Mouse (Mus musculus) right cerebral cortex, postnatal 36 days (tissue): ENCODE measurements around the gene Chek2.

Experiments used
- DNase-seq, 2 experiments: peaks; one replicate each; pipeline ENCODE4 v3.0.0; 2022; ENCODE audit warnings: low spot score in 2 of 2, mixed read lengths in 1 of 2

Chek2 gene

GRCm38 (mm10) chr5:110898785-110899184, 59.0 kb downstream of the Chek2 start:
- DNase-seq: no peak

DNA sequence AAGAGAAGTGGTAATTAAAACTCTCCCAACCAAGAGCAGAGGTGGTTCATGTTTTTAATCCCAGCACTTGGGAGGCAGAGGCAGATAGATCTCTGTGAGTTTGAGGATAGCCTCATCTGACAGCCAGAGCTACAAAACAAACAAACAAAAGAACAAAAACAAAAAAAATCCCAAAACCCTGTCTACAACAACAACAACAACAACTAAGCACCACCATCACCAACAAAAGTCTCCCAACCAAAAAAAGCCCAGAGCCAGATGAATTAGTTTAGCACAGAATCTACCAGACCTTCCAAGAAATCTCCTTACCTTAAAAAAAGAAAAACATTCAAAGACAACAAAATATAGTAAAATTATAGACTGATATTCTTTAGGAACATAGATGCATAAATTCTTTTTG, 60.6 kb downstream of the Chek2 start:
- no peak for DNase-seq

DNA sequence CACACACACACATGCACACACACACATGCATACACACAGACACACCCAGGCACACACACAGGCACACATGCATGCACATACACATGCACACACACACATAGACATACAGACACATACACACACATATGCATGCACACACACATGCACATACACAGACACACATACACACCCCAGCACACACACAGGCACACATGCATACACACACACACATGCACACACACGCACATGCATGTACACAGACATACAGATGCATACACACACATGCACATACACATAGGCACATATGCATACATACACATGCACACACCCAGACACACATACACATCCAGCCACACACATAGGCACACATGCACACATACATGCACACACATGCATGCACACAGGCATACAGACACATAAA, 66.9 kb downstream of the Chek2 start:
- no peak for DNase-seq

- no peak for DNase-seq
Measured at GRCm38 (mm10) chr5:110908879-110909278, 69.1 kb downstream of the Chek2 start.

DNA sequence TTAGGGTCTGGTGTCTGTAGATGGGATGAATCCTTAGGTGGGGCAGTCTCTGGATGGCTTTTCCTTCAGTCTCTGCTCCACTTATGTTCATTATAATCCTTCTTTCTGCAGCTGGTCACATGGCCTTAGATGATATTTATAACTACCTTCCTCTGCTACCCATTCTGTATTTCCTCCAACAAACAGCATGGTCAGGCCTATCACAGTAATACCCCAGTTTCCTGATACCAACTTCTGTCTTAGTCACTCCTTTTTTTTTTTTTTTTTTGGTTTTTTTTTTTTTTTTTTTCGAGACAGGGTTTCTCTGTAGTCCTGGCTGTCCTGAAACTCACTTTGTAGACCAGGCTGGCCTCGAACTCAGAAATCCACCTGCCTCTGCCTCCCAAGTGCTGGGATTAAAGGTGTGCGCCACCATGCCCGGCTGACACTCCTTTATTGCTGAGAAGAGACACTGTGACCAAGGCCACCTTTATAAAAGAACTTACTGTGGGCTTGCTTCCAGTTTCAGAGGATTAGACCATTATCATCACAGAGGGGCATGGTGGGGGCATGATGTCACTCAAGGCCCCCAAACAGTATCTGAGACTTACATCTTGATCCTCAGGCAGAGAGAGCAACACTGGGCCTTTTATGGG, 70.3 kb downstream of the Chek2 start:
- no peak for DNase-seq

- DNase-seq: no peak
Measured at GRCm38 (mm10) chr5:110914859-110915258, 75.1 kb downstream of the Chek2 start.

GRCm38 (mm10) chr5:110916241-110916640, 76.5 kb downstream of the Chek2 start:
- no peak for DNase-seq

GRCm38 (mm10) chr5:110919541-110919940, 79.8 kb downstream of the Chek2 start:
- DNase-seq: no peak

DNA sequence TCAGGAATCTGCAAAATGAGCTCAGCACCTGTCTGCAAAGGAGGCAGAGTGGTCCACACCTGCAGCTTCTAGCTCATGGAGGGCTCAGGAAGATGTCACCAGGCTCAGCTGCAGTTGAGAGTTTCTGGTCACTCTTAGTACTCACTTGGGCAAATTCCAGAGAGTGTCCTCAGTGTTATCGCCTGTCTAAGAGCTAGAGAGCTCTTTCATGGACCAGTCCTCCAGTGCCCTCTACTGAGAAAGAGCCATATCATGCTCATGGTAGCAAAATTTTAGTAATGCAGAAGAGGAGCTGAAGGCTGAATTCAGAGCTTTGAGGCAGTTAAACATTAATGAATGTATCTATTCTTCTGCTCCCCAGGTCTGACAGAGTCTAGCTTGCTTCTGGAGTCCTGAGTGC, 83.6 kb downstream of the Chek2 start:
- no peak for DNase-seq
